Mouse (Mus musculus) testis, postnatal 14 days (tissue): ENCODE measurements around the gene Cfap161.

Experiments used
- DNase-seq: peaks from one replicate; pipeline ENCODE4 v3.0.0; 2021; ENCODE audit warnings: low spot score

The Cfap161 gene

DNA sequence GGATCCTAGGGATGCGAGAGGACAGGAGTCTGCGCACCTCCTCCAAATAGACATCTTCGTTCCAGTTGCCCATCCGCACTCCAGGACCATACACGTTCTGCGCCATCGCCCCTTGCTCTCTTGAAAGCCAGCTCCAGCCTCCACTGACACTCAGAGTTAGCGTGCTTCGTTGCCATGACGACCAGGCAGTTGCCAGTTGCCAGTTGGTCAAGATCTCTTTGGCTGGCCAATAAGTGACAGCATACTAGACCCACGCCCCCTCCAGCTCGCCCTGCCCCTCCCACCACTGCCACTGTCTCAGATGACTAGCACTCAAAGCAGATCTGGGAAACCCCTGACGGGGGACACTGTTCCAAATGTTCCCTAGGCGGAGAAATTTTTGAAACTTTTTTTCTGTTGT, at the start of gene Cfap161:
TSS of gene Cfap161 (minus strand) at position 176 of the 400 bp plus-strand sequence.
- DNase-seq = peak; percentile 68

DNA sequence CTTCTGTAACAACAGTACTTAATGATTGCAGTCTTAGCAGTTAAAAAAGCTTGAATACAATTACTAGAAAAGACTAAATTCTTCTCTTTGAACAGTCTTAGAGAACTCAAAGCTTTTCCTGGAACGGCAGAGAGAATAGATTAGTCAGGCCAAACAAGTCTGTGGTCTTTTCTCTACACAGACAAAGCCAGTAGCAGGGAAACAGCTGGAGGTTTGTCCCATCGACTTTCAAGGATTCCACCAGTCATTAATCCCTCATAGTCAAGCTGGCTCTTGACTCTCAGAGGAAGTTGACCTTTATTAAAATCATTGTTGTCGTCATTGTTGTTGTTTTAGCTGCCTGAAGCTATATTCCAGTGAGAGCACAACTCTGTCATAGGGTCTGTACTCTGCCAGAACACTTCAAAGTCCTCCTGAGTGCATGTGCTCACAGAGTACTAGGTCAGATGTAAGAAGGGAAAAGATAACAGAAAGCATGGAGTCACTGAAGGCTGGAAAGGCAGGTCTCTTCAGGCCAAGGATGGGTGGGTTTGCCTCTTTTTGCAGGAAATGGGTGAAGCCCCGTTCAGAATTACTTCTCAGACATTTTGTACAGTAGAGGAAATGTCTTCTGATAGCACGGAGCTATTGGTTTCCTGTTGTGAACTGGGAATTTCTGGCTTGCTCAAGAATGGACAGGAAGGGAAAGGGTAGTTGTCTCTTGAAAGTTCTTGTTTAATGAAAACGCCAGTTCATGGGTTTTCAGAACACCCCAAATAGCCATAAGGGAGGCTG, 48.0 kb upstream of the Cfap161 start:
- no peak for DNase-seq

DNA sequence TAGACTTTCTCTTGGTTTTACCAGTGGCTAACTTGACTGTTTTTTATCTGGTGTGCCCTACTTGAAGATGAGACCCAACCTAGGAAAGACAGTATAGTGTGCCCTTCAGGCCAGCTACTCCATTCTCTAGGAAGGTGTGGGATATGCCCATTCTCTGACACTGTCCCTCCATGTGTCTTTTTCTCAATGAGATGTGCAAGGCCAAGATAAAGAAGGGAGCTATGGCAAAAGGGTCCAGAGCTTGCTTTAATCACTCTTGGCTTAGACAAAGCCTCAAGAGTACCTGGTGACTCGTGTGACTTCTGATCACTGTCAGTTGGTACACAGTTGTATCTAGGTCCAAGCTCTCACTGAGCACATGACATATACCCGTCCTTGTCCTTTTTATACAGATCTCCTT, 45.4 kb upstream of the Cfap161 start:
- no peak for DNase-seq

DNA sequence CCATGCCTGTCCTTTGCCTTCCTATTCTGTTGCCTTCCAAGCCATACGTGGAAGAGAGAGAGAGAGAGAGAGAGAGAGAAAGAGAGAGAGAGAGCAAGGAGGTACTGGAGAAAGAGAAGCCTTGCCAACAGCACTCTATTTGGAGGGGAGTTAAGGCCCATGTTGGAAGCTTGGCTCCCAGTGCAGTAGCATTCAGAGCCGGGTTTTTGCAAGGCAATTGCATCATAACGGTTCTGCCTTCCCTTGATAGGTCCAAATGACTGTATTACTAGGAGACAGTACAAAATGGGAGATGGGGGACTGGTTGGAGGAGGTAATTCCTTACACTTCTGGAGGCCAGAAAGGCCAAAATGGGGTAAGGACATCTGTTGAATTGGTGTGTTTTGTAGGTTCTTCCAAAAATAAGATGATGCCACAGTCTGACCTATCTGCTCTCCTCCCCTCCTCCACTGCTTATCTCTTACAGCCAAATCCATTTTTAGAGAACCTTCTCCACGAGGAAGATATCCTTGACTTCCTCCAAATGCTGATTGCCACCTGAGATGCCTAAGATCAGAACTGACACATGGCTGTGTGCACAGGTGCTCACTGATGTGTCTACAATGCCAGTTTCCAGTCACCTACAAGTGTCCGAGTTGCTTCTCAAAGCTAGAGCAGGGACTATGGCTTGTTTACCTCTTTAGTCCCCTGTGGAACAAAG, 44.0 kb upstream of the Cfap161 start:
- DNase-seq = no peak

DNA sequence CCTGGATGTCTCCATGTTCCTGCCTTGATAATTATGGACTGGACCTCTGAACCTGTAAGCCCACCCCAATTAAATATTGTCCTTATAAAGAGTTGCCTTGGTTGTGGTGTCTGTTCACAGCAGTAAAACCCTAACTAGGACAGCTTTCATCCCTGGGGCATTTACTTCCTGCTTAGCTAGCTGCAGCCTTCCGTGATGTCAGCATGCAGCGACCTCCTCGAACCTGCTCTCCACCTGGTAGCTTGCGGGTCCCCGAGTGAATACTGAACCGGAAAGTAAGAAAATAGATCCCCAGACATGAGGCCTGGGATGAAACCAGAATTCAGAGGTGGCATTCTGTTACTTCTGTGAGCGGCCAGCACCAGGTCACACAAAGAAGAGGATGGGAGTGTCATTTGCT, 34.7 kb upstream of the Cfap161 start:
- no peak for DNase-seq

DNA sequence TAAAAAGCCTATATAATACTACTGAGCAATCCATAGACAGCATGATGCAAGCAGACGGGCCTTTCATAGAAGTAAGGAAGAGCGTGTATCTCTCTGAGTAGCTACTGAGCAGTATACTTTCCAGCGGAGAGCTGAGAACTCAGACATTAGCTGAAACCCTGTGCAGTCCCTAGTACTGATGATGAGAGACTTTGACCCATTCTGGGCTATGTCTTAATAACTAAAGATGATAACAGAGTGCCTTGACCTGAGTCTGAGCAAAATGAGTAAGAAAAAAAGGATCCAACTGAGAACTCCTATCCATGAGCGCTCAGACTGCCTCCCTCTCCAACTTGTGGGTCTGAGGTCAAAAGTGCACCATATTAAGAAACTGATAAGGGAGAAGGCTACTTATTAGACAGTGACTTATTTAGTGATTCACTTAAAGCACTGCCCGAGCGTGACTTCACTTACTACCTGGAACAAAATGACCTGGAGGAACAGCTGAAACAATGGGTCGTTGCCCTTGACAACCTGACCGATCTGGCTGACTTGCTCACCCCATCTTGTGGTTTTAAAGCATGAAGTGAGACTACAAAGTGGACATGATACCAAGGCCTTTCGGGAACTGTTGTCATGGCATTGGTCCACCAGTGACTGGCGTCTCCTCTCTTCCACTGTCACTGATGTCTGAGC, 32.9 kb upstream of the Cfap161 start:
- DNase-seq = no peak

DNA sequence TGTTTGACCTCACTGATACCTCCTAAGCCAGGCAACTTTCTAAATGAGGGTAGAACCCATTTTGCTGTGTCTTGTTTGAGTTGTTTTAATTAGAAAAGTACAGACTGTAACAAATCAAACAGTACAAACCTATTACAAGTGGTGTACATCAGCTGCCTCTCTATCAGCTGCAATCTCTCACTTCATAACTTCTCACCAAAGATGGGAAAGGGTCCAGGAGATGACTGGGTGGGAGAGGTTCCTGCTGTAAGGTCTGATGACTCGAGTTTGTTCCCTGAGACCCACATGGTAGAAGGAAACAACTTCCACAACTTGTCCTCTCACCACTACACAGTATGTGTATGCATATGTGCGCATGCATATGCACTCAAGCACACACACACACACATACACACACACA, 32.1 kb upstream of the Cfap161 start:
- no peak for DNase-seq

DNA sequence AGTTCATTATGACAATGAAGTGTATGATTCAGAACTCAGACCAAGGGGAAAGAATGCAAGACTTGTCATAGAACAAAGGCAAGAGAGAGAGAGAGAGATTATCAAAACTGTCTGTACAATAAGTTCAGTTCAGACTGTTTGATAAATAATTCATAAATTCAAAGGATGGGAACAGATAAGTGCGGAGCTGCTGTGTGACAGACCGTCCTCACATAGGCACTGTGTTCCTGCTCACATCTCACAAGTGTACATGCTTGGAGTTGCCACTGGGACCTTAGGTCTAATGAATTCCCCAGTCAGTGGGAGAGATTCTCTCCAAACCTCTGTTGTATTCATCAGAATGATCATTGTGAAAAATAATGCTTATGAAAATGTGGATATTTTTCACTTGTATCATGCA, 27.3 kb upstream of the Cfap161 start:
- DNase-seq = no peak

DNA sequence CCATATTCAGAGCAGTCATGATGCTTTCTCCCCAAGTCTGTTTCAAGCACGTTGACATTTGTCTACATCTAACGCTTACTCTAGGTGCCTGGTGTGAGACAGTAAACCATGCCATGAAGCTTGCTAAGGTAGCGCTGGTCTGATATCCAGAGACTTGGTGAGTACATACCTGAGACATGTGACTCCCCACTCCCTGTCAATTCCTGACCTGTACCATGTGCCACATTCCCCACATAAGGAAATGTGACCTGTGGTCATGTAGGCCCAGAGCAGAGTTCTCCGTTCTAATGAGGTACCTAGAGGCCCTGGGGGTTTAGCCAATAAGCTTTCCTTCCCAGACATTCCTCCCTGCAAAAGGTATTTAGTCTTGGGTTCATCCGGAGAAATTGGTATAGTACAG, 22.2 kb upstream of the Cfap161 start:
- no peak for DNase-seq

DNA sequence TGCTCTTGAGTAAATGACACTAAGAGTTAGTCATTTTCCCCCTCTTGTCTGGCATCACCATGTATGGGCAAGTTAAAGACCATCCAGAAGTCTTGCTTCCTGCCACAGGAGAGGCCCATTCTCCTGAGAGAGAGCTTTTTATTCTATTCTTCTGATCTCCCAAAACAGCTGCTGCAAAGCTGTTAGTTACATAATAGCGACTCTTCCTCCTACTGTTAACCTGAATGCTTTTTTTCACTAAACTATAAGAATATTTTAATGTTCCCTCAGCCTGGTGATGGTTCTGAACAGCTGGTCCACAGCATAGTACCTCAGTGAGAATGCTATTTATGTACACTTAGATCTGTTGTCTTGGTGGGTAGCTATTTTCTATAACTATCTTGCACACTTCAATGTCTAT, 21.0 kb upstream of the Cfap161 start:
- DNase-seq = no peak

DNA sequence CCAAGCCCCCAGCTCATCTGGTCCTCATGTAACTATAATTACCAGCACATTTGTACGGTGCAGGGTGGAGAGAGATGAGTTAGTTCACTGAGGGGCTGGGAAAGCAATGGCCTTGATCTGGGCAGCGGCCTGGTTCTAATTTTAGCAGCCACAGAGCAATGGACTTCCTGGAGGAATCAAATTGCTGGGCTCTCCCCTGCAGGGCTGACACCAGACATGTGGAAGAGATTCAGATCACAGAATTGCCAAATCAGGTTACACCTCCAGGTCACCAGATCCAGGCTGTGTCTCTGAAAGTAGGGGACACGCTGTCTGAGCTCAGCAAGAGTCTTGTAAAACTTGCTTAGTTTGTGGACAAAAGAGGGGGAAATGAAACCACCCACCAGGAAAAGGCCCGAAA, 19.3 kb upstream of the Cfap161 start:
- DNase-seq = peak; percentile 45

DNA sequence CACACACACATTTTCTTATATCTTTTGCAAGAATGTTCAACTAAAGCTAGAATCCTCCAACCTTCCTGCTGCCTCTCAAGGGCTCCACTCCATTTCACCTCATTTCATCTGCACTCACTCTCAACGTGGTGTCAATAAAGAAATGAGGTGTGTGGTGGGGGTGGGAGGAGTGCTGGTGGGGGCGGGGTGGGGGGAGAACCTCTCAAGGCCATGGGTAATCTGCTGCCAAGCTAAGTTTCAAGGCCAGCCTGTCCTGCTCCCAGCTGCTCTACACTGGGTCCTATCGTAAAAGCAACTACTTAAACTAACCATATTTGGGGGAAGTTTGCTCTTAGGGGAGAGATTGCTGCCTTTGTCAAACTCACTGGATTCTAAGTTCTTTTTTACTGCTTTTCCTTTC, 18.8 kb upstream of the Cfap161 start:
- DNase-seq = no peak

DNA sequence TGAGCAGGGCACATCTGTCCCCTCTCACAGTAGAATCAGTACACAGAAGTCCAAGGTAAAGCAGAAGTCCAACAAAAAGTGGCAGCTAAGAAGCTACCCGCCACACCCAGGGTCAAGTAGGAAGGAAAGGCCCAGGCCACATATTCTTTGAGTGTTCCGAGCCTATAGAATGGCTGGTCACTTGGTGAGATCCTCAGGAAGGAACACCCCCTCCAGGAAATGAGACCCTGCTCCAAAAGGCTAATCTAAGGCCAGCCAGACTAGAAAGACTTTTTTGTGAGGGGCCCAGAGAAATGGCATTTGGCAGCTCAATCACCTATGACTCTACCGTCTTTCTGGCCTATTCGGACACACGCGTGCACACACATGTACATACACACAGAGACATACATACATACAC, 18.3 kb upstream of the Cfap161 start:
- DNase-seq = no peak

DNA sequence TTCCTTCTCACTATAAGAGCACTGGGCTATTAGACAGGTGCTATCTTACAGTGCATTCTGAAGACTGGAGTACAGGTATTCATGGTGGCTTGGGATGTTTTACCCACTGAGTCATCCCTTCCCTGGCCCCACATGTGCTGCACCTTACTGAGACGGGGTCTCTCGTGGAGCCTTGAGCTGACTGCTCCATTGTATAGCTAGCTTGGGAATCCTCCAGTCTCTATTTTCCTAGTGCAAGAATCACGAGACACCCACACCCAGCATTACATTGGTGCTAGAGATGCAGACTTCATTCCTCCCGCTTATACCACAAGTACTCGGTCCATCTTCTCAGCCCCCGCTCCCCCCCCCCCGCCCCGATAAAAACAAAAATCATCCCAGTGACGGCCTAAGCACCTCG, 17.9 kb upstream of the Cfap161 start:
- no peak for DNase-seq

DNA sequence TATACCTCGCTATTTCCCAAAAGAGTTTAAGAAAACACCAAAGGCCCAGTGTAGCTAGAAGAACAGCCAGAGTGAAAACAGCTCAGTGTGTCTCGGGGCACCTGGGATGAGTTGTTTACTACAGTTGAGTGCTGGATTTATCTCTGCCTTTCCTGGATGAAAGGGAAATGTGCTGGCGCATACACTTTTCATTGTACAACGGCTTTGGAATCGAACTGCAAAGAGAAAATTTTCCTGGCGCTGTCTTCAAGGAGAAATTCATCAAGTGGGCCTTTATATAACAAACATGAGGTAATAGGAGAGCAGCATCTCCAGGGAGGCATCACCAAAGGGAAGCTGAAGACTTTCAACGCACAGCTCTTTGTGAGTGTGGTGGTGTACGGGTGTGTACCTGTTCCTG, 17.2 kb upstream of the Cfap161 start:
- DNase-seq = no peak

DNA sequence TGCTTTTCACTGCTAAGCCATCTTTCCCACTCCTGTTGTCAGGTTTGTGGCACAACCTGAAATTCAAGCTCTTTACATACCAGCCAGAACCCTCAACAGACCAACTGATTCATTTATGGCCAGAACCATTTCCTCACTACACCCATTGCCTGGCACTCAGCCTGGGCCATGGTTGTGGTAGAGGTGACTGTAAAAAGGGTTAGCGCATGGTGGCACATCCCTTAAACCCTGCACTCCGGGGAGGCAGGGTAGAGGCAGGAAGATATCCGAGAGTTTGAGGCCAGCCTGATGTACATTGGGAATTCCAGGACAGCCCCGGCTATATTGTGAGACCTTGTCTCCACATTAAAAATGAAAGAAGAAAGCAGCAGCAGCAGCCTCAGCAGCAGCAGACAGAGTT, 16.8 kb upstream of the Cfap161 start:
- no peak for DNase-seq

DNA sequence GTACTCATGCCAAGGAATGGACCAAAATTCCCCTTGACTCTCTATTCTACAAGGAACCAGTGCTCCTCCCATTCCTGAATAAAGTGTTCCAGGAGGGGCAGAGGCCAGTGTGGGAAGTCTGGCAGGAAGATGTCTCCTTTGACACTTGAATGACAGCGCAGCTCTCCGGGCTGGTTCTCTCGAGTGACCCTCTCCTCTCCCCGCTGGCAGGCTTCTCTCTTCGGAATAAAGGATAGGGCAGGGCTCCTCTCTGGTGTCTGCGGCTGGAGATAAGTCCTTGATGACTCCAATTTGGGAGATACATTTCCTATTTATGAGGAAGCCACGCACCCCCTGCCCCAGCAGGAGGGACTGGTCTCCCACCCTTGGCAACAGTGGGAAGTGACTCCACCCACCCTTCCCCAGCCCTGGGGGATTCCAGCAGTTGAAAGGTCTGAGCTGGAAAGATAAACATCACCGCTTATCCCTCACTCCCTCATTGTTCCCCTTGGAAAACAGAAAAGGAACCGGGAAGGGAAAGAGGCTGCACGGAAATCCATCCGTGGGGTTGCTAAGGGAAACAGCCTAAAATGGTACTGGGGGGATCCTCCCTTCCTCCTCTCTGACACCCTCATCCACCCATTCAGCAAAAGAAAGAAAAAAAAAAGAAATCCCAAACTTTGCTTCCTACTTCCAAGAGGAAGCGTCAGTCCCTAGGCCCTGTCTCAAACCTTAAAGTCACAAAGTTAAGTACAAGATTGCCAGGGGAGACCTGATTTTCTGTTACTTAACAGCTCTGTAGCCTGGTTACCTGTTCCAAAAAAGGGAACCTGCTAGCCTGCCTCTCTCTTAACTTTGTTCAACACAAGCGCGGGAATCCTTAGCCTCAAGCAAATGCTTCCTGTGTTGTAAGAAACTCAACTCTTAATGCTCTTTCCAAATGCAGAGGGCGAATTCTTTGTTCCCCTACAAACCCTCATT, 15.7 kb upstream of the Cfap161 start:
- DNase-seq = no peak

DNA sequence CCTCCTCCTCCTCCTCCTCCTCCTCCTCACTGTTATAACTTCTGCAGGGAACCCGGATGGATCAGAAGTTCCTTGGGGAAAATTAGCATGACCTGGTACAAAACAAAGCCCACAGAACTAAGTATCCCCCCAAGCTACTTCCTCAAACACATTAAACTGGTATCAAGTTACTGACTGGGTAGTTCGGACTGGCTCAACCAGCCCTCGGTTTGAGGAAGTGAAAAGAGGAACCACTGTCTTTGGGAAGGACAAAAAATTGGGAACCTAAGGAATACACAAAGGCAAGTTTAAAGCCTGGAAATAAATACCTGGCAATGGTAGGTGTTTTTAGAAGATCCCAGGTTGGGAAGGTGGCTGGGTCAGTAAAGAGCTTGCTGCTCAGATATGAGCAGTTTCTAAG, 15.0 kb upstream of the Cfap161 start:
- DNase-seq = no peak

DNA sequence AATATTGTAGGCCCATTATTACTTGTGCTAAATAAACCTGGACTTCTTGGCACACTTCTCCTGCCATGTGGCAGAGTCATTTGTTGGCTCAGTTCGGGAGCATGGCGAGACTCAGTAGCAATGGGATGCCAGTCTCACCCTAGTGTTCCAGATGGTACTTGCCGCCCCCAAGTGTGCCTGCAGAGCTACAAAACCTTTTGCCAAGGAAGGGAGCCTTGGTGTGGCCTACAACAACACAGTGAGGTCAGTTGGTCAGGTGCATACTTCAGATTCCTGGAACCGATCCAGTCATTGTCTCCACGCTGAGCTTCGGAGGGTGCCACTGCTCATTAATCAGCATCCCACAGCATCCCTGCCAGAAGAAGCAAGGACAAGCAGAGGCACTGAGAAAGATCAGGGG, 14.4 kb upstream of the Cfap161 start:
- DNase-seq = no peak

DNA sequence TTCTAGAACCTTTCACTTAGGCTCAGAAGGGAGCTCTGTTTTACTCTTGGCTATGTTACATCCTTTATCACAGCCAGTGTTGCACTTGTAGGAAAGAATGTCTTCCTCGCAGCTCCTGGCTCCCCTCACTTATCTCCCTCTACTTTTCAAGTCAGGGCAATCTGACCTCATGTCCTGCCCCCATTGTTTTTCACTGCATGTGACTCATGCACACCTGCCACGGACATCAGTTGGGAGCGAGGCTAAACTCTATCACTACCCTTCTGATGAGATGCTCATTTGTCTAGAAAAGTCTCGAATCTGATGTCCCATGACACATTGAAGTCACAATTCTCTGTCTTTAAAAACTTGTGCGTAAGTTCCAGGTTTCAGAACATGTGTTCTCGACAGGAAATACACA, 12.3 kb upstream of the Cfap161 start:
- no peak for DNase-seq

DNA sequence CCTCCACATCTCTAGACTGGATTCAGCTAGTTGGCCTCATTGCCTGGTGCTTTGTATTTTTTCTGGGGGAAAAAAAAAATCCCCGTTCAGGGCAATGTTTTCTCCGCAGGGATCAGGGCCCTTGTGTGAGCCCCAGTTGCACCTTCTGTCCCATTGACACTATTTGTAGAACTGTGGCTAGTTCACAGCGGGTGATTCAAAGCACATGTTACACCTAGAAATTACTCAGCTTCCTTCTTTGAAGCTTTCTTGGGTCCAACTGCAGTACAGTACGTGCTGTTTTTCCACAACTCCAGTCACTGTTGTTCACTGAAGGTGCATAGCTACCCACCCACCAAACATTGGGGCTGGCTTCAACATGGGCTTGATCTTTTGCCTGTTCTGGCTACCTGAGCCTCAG, 9.1 kb upstream of the Cfap161 start:
- no peak for DNase-seq

DNA sequence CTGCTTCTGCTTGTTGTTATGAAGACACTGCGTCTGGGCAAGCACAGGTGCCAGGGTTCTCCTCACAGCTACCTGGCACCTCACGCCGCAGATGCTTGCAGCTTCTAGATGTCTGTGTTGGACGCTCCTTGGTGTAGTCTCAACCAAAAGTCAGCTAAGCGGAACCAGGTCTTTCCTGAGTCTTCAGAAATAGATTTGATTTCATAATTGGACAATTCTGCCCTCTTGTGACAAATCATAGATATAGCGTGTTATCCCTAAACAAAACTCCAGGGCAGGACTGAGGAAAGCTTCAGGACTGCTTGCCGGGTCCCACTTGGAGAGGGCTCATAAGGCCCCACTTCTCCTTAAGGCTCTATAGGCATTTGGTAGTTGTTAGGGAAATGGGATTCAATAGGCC, 7.8 kb upstream of the Cfap161 start:
- no peak for DNase-seq
